9 mouse cellular contexts compared by ENCODE assay signal in the genomic region with DNA sequence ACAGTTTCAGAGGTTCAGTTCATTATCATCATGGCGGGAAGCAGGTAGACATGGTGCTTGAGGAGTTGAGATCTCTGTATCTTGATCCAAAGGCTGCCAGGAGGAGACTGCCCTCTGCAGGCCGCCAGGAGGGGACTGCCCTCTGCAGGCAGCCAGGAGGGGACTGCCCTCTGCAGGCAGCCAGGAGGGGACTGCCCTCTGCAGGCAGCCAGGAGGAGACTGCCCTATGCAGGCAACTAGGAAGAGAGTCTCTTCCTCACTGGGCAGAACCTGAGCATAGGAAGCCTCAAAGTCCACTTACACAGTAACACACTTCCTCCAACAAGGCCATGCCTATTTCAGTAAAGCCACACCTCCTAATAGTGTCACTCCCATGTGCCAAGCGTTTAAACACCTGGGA.
A peak's percentile ranks its signal among the peaks of the same experiment; 100 is the strongest.
DNase-seq lines count a peak whose midpoint lies in the region; ATAC-seq and TF ChIP-seq lines count a peak whose summit lies in the region.
"Had no signal": no experiment of that assay in that cellular context is flagged by ENCODE, and none has a peak within 500 bp of the region (broad histone marks: within the 10 kb centered on the region; RNA-seq: fewer than 3 reads in every experiment).

No protein-coding gene starts in this region.

- WGBS in midbrain, embryonic 10.5 days, result 50% methylated on average over 3 of the region's 3 CpGs
- WGBS in midbrain, embryonic 13.5 days, result 42% methylated on average over 3 of the region's 3 CpGs
- 39% methylated on average over 3 of the region's 3 CpGs for WGBS in small intestine, adult 2 months

- no peak for TF ChIP-seq POLR2A in small intestine, adult 2 months (IDR thresholded peaks at IDR 0.05; ENCODE audit: low read depth, low read length)

- H3K9ac ChIP-seq in midbrain, embryonic 13.5 days (replicated peaks), result no peak overlapping the region
- H3K9ac ChIP-seq: stomach, embryonic 15.5 days had no signal

- no peaks in the 10 kb centered on the region for H3K9me3 ChIP-seq in midbrain, embryonic 10.5 days (replicated peaks)
- H3K9me3 ChIP-seq in midbrain, embryonic 13.5 days, result no peaks in the 10 kb centered on the region
- H3K9me3 ChIP-seq: stomach, embryonic 15.5 days had no signal

- ATAC-seq in midbrain, embryonic 13.5 days, result no peak
- ATAC-seq in hematopoietic stem cell, adult 5-6 weeks (replicated peaks in 1 of 2; ENCODE audit: insufficient read depth in 1 of 2, low FRiP score in 2 of 2, low TSS enrichment in 1 of 2, low read depth in 1 of 2, poor library complexity in 2 of 2, severe bottlenecking in 2 of 2), result peak; percentile 82 to 88
- no peak for ATAC-seq in erythroblast, adult 5-6 weeks (replicated peaks; ENCODE audit: low FRiP score, poor library complexity, severe bottlenecking)

- TF ChIP-seq CTCF in small intestine, adult 2 months (IDR thresholded peaks at IDR 0.05; ENCODE audit: extremely low read depth, insufficient read length, insufficient replicate concordance, low read depth, low read length), result 0 out of 2 replicates have a peak, but pooled peaks have one; percentile 11

- H3K27me3 ChIP-seq in midbrain, embryonic 10.5 days (ENCODE audit: low read depth, poor library complexity, severe bottlenecking), result peaks cover 80% of the 10 kb centered on the region
- peaks cover 65% of the 10 kb centered on the region for H3K27me3 ChIP-seq in midbrain, embryonic 13.5 days
- no peaks in the 10 kb centered on the region for H3K27me3 ChIP-seq in small intestine, adult 2 months (ENCODE audit: control insufficient read depth, insufficient read depth, low read length)
- H3K27me3 ChIP-seq: stomach, embryonic 15.5 days had no signal

- H3K4me3 ChIP-seq in midbrain, embryonic 10.5 days, result no peak overlapping the region
- H3K4me3 ChIP-seq in midbrain, embryonic 13.5 days (replicated peaks), result no peak overlapping the region
- H3K4me3 ChIP-seq in small intestine, adult 2 months (ENCODE audit: low read depth, low read length), result no peak overlapping the region
- H3K4me3 ChIP-seq: erythroblast, embryonic 14.5 days; stomach, embryonic 15.5 days had no signal

- H3K27ac ChIP-seq in midbrain, embryonic 10.5 days (replicated peaks), result no peak overlapping the region
- no peak overlapping the region for H3K27ac ChIP-seq in midbrain, embryonic 13.5 days
- H3K27ac ChIP-seq in small intestine, adult 2 months (ENCODE audit: insufficient read depth, low read depth, low read length), result no peak overlapping the region
- H3K27ac ChIP-seq: stomach, embryonic 15.5 days had no signal

- peaks cover 21% of the 10 kb centered on the region for H3K4me1 ChIP-seq in midbrain, embryonic 10.5 days
- H3K4me1 ChIP-seq in midbrain, embryonic 13.5 days (replicated peaks), result peaks cover 16% of the 10 kb centered on the region
- no peaks in the 10 kb centered on the region for H3K4me1 ChIP-seq in small intestine, adult 2 months (ENCODE audit: control insufficient read depth, insufficient read depth, insufficient read length, low read length)
- H3K4me1 ChIP-seq: stomach, embryonic 15.5 days had no signal

- H3K36me3 ChIP-seq in midbrain, embryonic 10.5 days, result peaks cover 11% of the 10 kb centered on the region; the same call in 1 of the 2 replicates
- H3K36me3 ChIP-seq in midbrain, embryonic 13.5 days, result no peaks in the 10 kb centered on the region
- no peaks in the 10 kb centered on the region for H3K36me3 ChIP-seq in small intestine, adult 2 months (ENCODE audit: control insufficient read depth, insufficient read depth, low read length)
- H3K36me3 ChIP-seq: stomach, embryonic 15.5 days had no signal

- H3K4me2 ChIP-seq in midbrain, embryonic 13.5 days (replicated peaks), result no peak overlapping the region
- H3K4me2 ChIP-seq: stomach, embryonic 15.5 days had no signal

- peak; percentile 34 for DNase-seq in midbrain, embryonic 10.5 days (ENCODE audit: low spot score)
- peak; percentile 54 for DNase-seq in adrenal gland, postnatal 14 days
- no peak for DNase-seq in frontal cortex, postnatal 14 days (ENCODE audit: low spot score in 2 of 2)

Comparison
In these comparisons a context has a peak if more than half of its experiments do, and no peak if none do; other contexts are left out.
1. DNase-seq: peak in midbrain, embryonic 10.5 days (single experiment) and adrenal gland, postnatal 14 days (single experiment); none in frontal cortex, postnatal 14 days (0 of 2).
2. ATAC-seq: peak in hematopoietic stem cell, adult 5-6 weeks (2 of 2); none in midbrain, embryonic 13.5 days (single experiment) and erythroblast, adult 5-6 weeks (single experiment).